Mouse (Mus musculus) CH12F3 (cell line): ENCODE data around the gene Dgcr6.

Source experiments
- in situ Hi-C: fragments of 300-500 bp; cut with MboI; formaldehyde crosslinking; loops from 2 replicates; pipeline ENCODE4 v1.14.3; 2020; ENCODE audit warnings: low sequenced_read_pairs

Dgcr6 gene

GRCm38 (mm10) chr16:18068653-18069376 is 16.2 kb downstream of the Dgcr6 start:
- in situ Hi-C loops = no loop called here

- in situ Hi-C loops = no loop called here
Measured at GRCm38 (mm10) chr16:18070798-18071197, 18.1 kb downstream of the Dgcr6 start.

GRCm38 (mm10) chr16:18072089-18072488 is 19.4 kb downstream of the Dgcr6 start:
- in situ Hi-C loops = no loop called here

GRCm38 (mm10) chr16:18073259-18073962 is 20.8 kb downstream of the Dgcr6 start:
- in situ Hi-C loops = no loop called here

GRCm38 (mm10) chr16:18074611-18075010 is 22.0 kb downstream of the Dgcr6 start:
- in situ Hi-C loops = no loop called here

GRCm38 (mm10) chr16:18075201-18075600 is 22.5 kb downstream of the Dgcr6 start:
- in situ Hi-C loops = no loop called here

- in situ Hi-C loops = no loop called here
Measured at GRCm38 (mm10) chr16:18078314-18079015, 25.8 kb downstream of the Dgcr6 start.

GRCm38 (mm10) chr16:18079300-18079699 is 26.6 kb downstream of the Dgcr6 start:
- in situ Hi-C loops = no loop called here

GRCm38 (mm10) chr16:18080171-18080570 is 27.5 kb downstream of the Dgcr6 start:
- in situ Hi-C loops = no loop called here

GRCm38 (mm10) chr16:18081149-18081827 is 28.6 kb downstream of the Dgcr6 start:
- in situ Hi-C loops = no loop called here

- in situ Hi-C loops = no loop called here
Measured at GRCm38 (mm10) chr16:18082291-18082690, 29.6 kb downstream of the Dgcr6 start.

- in situ Hi-C loops = no loop called here
Measured at GRCm38 (mm10) chr16:18083231-18083951, 30.7 kb downstream of the Dgcr6 start.

- in situ Hi-C loops = no loop called here
Measured at GRCm38 (mm10) chr16:18084262-18084661, 31.6 kb downstream of the Dgcr6 start.

- in situ Hi-C loops = no loop called here
Measured at GRCm38 (mm10) chr16:18087101-18087500, 34.4 kb downstream of the Dgcr6 start.

GRCm38 (mm10) chr16:18096348-18096747 is 43.7 kb downstream of the Dgcr6 start:
- in situ Hi-C loops = no loop called here

GRCm38 (mm10) chr16:18102816-18103215 is 50.2 kb downstream of the Dgcr6 start:
- in situ Hi-C loops = loop anchor here (10.0 kb wide), 1 partner anchor 112 kb away; the partner anchor contains the start of gene Ccdc188

GRCm38 (mm10) chr16:18103366-18103765 is 50.7 kb downstream of the Dgcr6 start:
- in situ Hi-C loops = loop anchor here (10.0 kb wide), 1 partner anchor 111 kb away; the partner anchor contains the start of gene Ccdc188

GRCm38 (mm10) chr16:18103808-18104207 is 51.1 kb downstream of the Dgcr6 start:
- in situ Hi-C loops = loop anchor here (10.0 kb wide), 1 partner anchor 111 kb away; the partner anchor contains the start of gene Ccdc188

- in situ Hi-C loops = loop anchor here (10.0 kb wide), 1 partner anchor 106 kb away; the partner anchor contains the start of gene Ccdc188
Measured at GRCm38 (mm10) chr16:18108221-18108966, 55.7 kb downstream of the Dgcr6 start.
